In the genomic region with DNA sequence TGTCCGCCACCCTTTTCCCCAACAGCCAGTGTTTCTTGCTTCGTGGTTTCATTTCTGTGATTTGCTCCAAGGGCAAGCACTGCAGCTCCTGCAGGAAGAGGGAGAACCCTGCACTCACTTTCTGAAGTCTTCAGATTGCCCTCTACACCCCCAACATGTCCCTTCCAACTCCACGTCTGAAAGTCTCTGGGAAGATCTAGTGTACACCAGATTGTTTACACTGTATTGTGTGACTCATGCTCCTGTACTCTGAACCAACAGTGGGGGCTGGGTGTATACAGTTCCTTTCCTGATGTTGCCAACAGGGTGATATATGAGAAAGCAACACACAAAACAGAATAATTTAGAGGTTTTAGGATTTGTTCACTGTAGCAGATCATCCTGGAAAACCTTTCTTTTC, we compare ENCODE assay signal across 17 mouse cellular contexts. TPM values are rescaled to one million over a fixed set of nuclear protein-coding genes. Genes with fewer than 3 reads are reported as not detected.
DNase-seq lines count a peak whose midpoint lies in the region; ATAC-seq and TF ChIP-seq lines count a peak whose summit lies in the region.
"Had no signal": no experiment of that assay in that cellular context is flagged by ENCODE, and none has a peak within 500 bp of the region (broad histone marks: within the 10 kb centered on the region; RNA-seq: fewer than 3 reads in every experiment).

No protein-coding gene starts in this region.

- no peak for DNase-seq in heart, adult 9 months (ENCODE audit: low spot score in 2 of 2)
- no peak for DNase-seq in CH12.LX (ENCODE audit: extremely low read depth)
- no peak for DNase-seq in liver, embryonic 11.5 days (ENCODE audit: low spot score)
- peak; percentile 25 for DNase-seq in lung, postnatal 14 days
- DNase-seq in cerebellum, adult 2 months = no peak
- DNase-seq in cerebellum, adult 9-10 months = no peak
- no peak for DNase-seq in embryo, embryonic 10.5 days (ENCODE audit: low spot score)
- DNase-seq: gastrocnemius, postnatal 10 days; kidney, postnatal 10 days; right cerebral cortex, postnatal 4 days had no signal

- in situ Hi-C loops in CH12.LX (cut with MboI; ENCODE audit: low pct_ligation_motif_present, low pct_unique_long_range_greater_than_20kb, low sequenced_read_pairs) = no loop called here

- no peaks in the 10 kb centered on the region for H3K36me3 ChIP-seq in heart, embryonic 13.5 days
- no peaks in the 10 kb centered on the region for H3K36me3 ChIP-seq in CH12.LX (replicated peaks in 1 of 2; ENCODE audit: control insufficient read depth in 1 of 2, insufficient read depth in 1 of 2, low read length in 1 of 2)
- H3K36me3 ChIP-seq in liver, embryonic 11.5 days (ENCODE audit: control insufficient read depth, insufficient read depth, low read length) = no peaks in the 10 kb centered on the region
- H3K36me3 ChIP-seq: midbrain, embryonic 15.5 days; neural tube, embryonic 13.5 days had no signal

- no peak overlapping the region for H3K4me3 ChIP-seq in heart, embryonic 13.5 days
- H3K4me3 ChIP-seq in CH12.LX (replicated peaks in 1 of 3; ENCODE audit: low read depth in 2 of 3, low read length in 2 of 3, poor library complexity in 1 of 3) = no peak overlapping the region
- H3K4me3 ChIP-seq in liver, embryonic 11.5 days (ENCODE audit: low read depth, low read length) = no peak overlapping the region
- no peak overlapping the region for H3K4me3 ChIP-seq in cerebellum, adult 2 months (replicated peaks; ENCODE audit: insufficient read depth, low read depth, low read length)
- H3K4me3 ChIP-seq: midbrain, embryonic 15.5 days; neural tube, embryonic 13.5 days had no signal

- TF ChIP-seq POLR2A in CH12.LX (IDR thresholded peaks at IDR 0.05; ENCODE audit: low read depth, low read length) = no peak
- no peak for TF ChIP-seq POLR2A in cerebellum, adult 2 months (IDR thresholded peaks at IDR 0.05; ENCODE audit: borderline replicate concordance, insufficient read depth, low read length)

- no peak for ATAC-seq in heart, embryonic 13.5 days (ENCODE audit: extremely low read depth, insufficient number of reproducible peaks, low FRiP score, low TSS enrichment)
- no peak for ATAC-seq in liver, embryonic 11.5 days (replicated peaks; ENCODE audit: low FRiP score)
- ATAC-seq: midbrain, embryonic 15.5 days had no signal

- no peak overlapping the region for H3K9ac ChIP-seq in heart, embryonic 13.5 days
- H3K9ac ChIP-seq in CH12.LX (ENCODE audit: insufficient read depth, low read depth) = no peak overlapping the region
- H3K9ac ChIP-seq in liver, embryonic 11.5 days (ENCODE audit: low read depth, low read length) = no peak overlapping the region
- H3K9ac ChIP-seq: midbrain, embryonic 15.5 days; neural tube, embryonic 13.5 days had no signal

- H3K27me3 ChIP-seq in heart, embryonic 13.5 days (replicated peaks) = no peaks in the 10 kb centered on the region; the same call in 1 of the 2 replicates
- H3K27me3 ChIP-seq in CH12.LX (replicated peaks) = no peaks in the 10 kb centered on the region
- no peaks in the 10 kb centered on the region; the same call in 1 of the 2 replicates for H3K27me3 ChIP-seq in liver, embryonic 11.5 days (replicated peaks; ENCODE audit: control insufficient read depth, insufficient read depth, low read length)
- no peaks in the 10 kb centered on the region for H3K27me3 ChIP-seq in cerebellum, adult 2 months (ENCODE audit: control insufficient read depth, insufficient read depth, low read length)
- H3K27me3 ChIP-seq: midbrain, embryonic 15.5 days; neural tube, embryonic 13.5 days had no signal

- H3K4me2 ChIP-seq in heart, embryonic 13.5 days = peak overlapping the region; percentile 38
- peak overlapping the region; percentile 8; the same call in 1 of the 2 replicates for H3K4me2 ChIP-seq in CH12.LX (ENCODE audit: insufficient read depth, low read depth, poor library complexity, severe bottlenecking)
- H3K4me2 ChIP-seq in liver, embryonic 11.5 days = peak overlapping the region; percentile 6; the same call in 1 of the 2 replicates
- H3K4me2 ChIP-seq: midbrain, embryonic 15.5 days; neural tube, embryonic 13.5 days had no signal

- no peaks in the 10 kb centered on the region for H3K79me2 ChIP-seq in CH12.LX (replicated peaks; ENCODE audit: control insufficient read depth, extremely low read depth, insufficient read depth, poor library complexity, severe bottlenecking)

- no peak overlapping the region for H3K27ac ChIP-seq in heart, embryonic 13.5 days (replicated peaks)
- no peak overlapping the region for H3K27ac ChIP-seq in CH12.LX (ENCODE audit: insufficient read depth, low read depth)
- H3K27ac ChIP-seq in liver, embryonic 11.5 days (ENCODE audit: low read depth, low read length) = no peak overlapping the region
- no peak overlapping the region for H3K27ac ChIP-seq in cerebellum, adult 2 months (ENCODE audit: insufficient read depth, low read length)
- H3K27ac ChIP-seq: midbrain, embryonic 15.5 days; neural tube, embryonic 13.5 days had no signal

- H3K9me3 ChIP-seq in heart, embryonic 13.5 days = no peaks in the 10 kb centered on the region
- H3K9me3 ChIP-seq in CH12.LX (replicated peaks; ENCODE audit: low read length) = no peaks in the 10 kb centered on the region
- no peaks in the 10 kb centered on the region for H3K9me3 ChIP-seq in liver, embryonic 11.5 days (ENCODE audit: control insufficient read depth, low read length)
- H3K9me3 ChIP-seq: midbrain, embryonic 15.5 days; neural tube, embryonic 13.5 days had no signal

- WGBS in heart, embryonic 13.5 days = 44% methylated on average over 3 of the region's 3 CpGs
- 34% methylated on average over 3 of the region's 3 CpGs for WGBS in liver, embryonic 11.5 days
- 74% methylated on average over 3 of the region's 3 CpGs for WGBS in cerebellum, adult 2 months

- dilution Hi-C loops in CH12.LX (cut with MboI; ENCODE audit: extremely low pct_ligation_motif_present, extremely low pct_unique_long_range_greater_than_20kb, low sequenced_read_pairs) = no loop called here

- peaks cover 8% of the 10 kb centered on the region; the same call in 1 of the 2 replicates for H3K4me1 ChIP-seq in heart, embryonic 13.5 days
- H3K4me1 ChIP-seq in CH12.LX (ENCODE audit: control insufficient read depth in 1 of 2, insufficient read depth in 2 of 2) = peaks cover 0 to 7% of the 10 kb centered on the region in 2 experiments; a peak in 3 of 4 replicates
- no peaks in the 10 kb centered on the region; the same call in 1 of the 2 replicates for H3K4me1 ChIP-seq in liver, embryonic 11.5 days (replicated peaks; ENCODE audit: control insufficient read depth, insufficient read depth, low read length)
- no peaks in the 10 kb centered on the region for H3K4me1 ChIP-seq in cerebellum, adult 2 months (ENCODE audit: control insufficient read depth, insufficient read depth, low read length)
- H3K4me1 ChIP-seq: midbrain, embryonic 15.5 days; neural tube, embryonic 13.5 days had no signal

- TF ChIP-seq RAD21 in CH12.LX (IDR thresholded peaks at IDR 0.05; ENCODE audit: low read depth, low read length) = no peak

- no peak for TF ChIP-seq EP300 in CH12.LX (IDR thresholded peaks at IDR 0.05; ENCODE audit: low read length)

- TF ChIP-seq CTCF in CH12.LX (conservative IDR thresholded peaks at IDR 0.05 in 1 of 2, IDR thresholded peaks at IDR 0.05 in 1 of 2; ENCODE audit: low read depth in 2 of 2, low read length in 2 of 2) = no peak
- TF ChIP-seq CTCF in cerebellum, adult 2 months (IDR thresholded peaks at IDR 0.05; ENCODE audit: borderline replicate concordance, insufficient read depth, low read depth, low read length) = no peak

TF ChIP-seq in CH12.LX, 34 proteins besides CTCF, POLR2A, EP300 and RAD21:
- no peak for TF ChIP-seq USF2 (conservative IDR thresholded peaks at IDR 0.05; ENCODE audit: low read depth, low read length)
TF ChIP-seq in CH12.LX: peak in this region for 0.

RNA-seq across cellular contexts. Expression of a gene that starts 5.3 kb away (rescaled TPM):
- not detected in 2 replicates for polyA plus RNA-seq in heart, embryonic 13.5 days (2015; fragmentation: Nextera tagmentation; extraction: Ambion mirVana)
- total RNA-seq in CH12.LX (2012; rRNA removed) (not detected in 2 replicates), CH12.LX (2014; rRNA removed) (not detected in 2 replicates)
- polyA plus RNA-seq in CH12.LX (2012; ENCODE audit: insufficient read length, low read depth) = not detected in 2 replicates
- not detected in 2 replicates for polyA plus RNA-seq in liver, embryonic 11.5 days (2014; fragmentation: Nextera tagmentation; extraction: Ambion mirVana)
- not detected in 2 replicates for polyA plus RNA-seq in cerebellum, adult 2 months (2012; rRNA removed)
- total RNA-seq: gastrocnemius, postnatal 10 days; layer of hippocampus, postnatal 25 days had no signal
- polyA plus RNA-seq: cortical plate, adult 2 months; hindbrain, embryonic 11.5 days; limb, embryonic 14.5 days; midbrain, embryonic 15.5 days; neural tube, embryonic 13.5 days had no signal

RNA-seq across cellular contexts. Expression of a gene that starts 5.6 kb away (rescaled TPM):
- not detected in 2 replicates for polyA plus RNA-seq in heart, embryonic 13.5 days (2015; fragmentation: Nextera tagmentation; extraction: Ambion mirVana)
- total RNA-seq in CH12.LX (2012; rRNA removed) (not detected in 2 replicates), CH12.LX (2014; rRNA removed) (not detected in 2 replicates)
- not detected in 2 replicates for polyA plus RNA-seq in CH12.LX (2012; ENCODE audit: insufficient read length, low read depth)
- polyA plus RNA-seq in liver, embryonic 11.5 days (2014; fragmentation: Nextera tagmentation; extraction: Ambion mirVana) = not detected in 2 replicates
- not detected in 2 replicates for polyA plus RNA-seq in cerebellum, adult 2 months (2012; rRNA removed)
- total RNA-seq: gastrocnemius, postnatal 10 days; layer of hippocampus, postnatal 25 days had no signal
- polyA plus RNA-seq: cortical plate, adult 2 months; hindbrain, embryonic 11.5 days; limb, embryonic 14.5 days; midbrain, embryonic 15.5 days; neural tube, embryonic 13.5 days had no signal

RNA-seq across cellular contexts. Expression of a gene that starts 13.8 kb away (rescaled TPM):
- not detected in 2 replicates for polyA plus RNA-seq in heart, embryonic 13.5 days (2015; fragmentation: Nextera tagmentation; extraction: Ambion mirVana)
- total RNA-seq in CH12.LX (2012; rRNA removed) (0.08 TPM in 1 of 2 replicates, not detected in the other), CH12.LX (2014; rRNA removed) (0.23 and 0.35 TPM in 2 replicates)
- polyA plus RNA-seq in CH12.LX (2012; ENCODE audit: insufficient read length, low read depth) = 0.26 and 0.37 TPM in 2 replicates
- 0.06 TPM in 1 of 2 replicates, not detected in the other for polyA plus RNA-seq in liver, embryonic 11.5 days (2014; fragmentation: Nextera tagmentation; extraction: Ambion mirVana)
- polyA plus RNA-seq in cerebellum, adult 2 months (2012; rRNA removed) = not detected in 2 replicates
- total RNA-seq: gastrocnemius, postnatal 10 days; layer of hippocampus, postnatal 25 days had no signal
- polyA plus RNA-seq: cortical plate, adult 2 months; hindbrain, embryonic 11.5 days; limb, embryonic 14.5 days; midbrain, embryonic 15.5 days had no signal
